Mouse (Mus musculus) CD4-positive, CD25-positive, alpha-beta regulatory T cell, adult 4 months (primary cell): ENCODE results near the gene Jpt2. TPM values are rescaled to one million over a fixed set of nuclear protein-coding genes. Genes with fewer than 3 reads are reported as not detected.
"Not testable (repeated sequence)": the region's sequence is repeated elsewhere in the genome, so short reads cannot be mapped to it uniquely, and the experiment has no call there.

Experiments
- ATAC-seq: one replicate; pipeline ENCODE4 v1.8.0; 2017
- polyA plus RNA-seq, 2 experiments: library from polyadenylated mRNA; unstranded; fragments of 100-300 nt; shearing (Covaris generic); gene quantifications; one replicate each; pipeline ENCODE4 v1.2.1; 2017

Jpt2 gene
- polyA plus RNA-seq = 10 to 100 TPM; 28.2 to 39.5 TPM

DNA sequence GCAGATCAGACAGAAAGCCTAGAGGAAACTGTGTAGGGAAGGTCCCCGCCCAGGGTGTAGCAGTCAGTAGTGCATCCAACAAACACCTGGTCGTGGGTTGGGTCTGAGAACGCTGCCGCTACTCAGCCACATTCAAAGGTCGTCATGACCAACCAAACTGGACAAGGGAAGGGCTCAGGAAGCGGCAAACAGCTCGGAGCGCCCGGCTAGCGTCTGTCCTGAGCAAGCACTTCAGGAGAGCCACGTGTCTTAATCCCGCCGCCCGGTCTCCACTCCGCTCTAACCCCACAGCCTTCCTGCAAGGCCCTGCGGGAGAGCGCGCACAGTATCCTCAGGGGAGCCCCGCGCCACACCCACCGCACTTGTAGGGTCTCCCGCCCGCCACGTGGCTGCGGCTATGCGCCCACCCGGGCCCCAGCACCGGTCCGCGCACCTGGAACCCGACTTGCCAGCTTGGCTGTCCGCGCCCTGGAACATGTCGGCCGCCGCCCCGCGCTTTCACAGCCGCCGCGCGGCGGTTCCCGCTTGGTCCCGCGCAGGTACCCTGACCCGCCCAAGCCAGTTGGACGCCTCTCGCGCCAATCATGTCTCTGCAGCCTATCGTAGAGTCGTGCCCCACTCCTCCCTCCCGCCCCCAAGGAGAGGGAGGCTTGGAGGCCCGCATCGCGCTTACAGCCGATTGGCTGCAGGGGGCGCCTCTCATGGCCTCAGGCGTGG, at the start of gene Jpt2:
Gene Jpt2 (minus strand): TSS at position 555 of the 717 bp plus-strand sequence.
- ATAC-seq = peak; percentile 99

DNA sequence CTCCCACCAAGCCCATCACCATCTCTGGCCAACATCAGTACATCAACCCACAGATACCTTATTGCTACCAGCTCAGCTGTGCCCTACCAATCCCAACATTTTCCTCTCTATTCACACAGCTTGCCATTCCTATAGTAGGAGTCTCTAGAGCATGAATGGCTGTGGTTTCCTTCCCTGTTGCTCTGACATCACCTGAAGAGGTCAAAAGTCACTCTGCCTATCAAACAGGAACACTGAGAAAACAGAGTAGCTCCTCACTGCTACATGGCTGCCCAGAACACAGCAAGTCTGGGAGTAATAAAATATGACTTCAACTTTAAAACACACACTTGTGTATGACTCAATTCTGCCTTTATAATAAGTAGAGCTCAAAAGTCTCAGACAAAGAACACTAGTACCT, 47.0 kb upstream of the Jpt2 start:
- no peak for ATAC-seq

DNA sequence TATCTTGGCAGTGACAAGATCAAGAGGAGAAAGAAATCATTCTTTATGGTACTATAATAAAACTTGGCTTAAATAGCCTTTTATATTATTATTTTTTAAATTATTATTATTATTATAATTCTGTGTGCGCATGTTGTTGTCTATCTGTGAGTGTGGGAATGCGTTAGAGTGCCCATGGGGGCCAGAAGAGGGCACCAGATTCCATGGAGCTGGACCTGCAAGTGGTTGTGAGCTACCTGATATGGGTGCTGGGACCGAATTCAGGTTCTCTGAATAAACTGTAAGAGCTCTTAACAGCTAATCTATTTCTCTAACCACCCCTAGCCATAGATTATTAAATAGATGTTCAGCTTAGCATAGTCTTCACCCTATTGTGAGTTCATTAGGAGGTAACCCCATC, 44.6 kb upstream of the Jpt2 start:
- no peak for ATAC-seq

DNA sequence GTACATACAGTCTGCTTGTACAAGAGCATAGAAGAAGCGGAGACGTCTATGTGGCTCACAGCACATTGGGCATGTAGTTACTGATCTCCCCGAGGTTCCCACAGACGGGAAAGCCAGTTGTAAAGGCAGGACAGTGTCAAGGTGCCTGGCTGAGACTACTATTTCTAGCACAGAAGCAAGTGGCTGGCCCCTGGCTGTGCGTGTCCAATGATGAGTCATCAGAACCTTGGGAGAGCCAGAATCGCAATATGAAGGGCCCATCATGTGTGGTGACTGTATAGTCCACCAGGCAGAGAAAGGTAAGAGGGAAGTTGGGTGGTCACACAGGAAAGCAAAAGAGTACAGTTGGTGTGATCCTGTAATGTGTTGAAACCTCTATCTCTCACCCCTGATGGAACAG, 34.2 kb upstream of the Jpt2 start:
- ATAC-seq = no peak

DNA sequence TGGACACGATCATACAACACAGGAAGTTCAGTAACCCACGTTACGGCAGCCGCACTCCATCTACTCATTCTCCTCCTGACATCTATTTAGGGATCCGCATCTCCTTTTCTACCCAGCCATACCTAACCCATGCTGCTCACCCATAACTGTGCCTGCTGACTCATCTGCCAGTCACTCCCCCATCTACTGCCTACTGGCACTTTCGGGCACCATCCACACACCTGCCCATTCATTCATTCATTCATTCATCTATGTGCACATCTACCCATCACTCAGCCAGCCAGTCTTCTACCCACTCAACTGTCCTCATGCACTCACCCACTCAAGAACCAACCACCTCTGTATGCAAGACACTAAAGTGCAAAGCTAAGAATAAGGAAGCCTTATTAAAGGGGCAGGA, 26.7 kb upstream of the Jpt2 start:
- no peak for ATAC-seq

DNA sequence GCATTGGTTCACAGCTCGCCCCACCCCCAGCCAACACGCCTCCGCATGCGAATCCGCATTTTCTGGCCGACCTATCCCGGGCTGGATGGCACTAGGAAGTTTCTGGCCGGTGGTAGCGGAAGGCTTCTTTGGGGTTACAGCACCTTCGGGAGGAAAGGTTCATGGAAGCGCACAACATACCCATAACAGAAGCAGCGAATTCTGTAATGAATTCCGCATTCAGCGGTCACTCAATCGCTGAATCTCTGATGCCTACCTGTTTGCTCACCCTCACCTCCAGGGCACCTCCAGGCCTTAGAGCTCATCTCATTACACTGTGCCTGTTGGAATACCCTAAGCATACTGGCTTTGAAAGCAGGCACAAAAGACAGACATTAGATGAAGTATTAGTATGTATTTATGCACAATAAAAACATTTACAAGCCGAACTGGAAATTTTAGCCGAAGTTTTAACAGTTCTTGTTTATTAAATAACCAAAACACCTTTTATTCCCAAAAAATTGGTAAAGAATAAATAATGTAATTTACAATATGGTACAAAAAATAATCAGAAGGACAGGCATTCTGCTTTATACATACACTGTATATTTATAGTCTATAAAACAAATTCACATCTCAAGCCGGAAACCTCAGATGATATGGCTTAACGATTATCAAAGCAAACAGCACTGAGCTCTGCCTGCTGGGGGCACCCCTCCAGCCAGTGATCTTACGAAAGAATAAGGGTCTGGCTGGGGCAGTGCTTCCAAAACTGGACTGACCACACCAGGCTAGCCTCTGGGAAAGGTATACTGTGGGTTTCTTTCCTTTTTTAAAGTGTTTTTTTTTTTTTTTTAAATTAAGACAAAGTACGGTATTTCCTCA, 595 bp upstream of the Jpt2 start:
- peak; percentile 11 for ATAC-seq

DNA sequence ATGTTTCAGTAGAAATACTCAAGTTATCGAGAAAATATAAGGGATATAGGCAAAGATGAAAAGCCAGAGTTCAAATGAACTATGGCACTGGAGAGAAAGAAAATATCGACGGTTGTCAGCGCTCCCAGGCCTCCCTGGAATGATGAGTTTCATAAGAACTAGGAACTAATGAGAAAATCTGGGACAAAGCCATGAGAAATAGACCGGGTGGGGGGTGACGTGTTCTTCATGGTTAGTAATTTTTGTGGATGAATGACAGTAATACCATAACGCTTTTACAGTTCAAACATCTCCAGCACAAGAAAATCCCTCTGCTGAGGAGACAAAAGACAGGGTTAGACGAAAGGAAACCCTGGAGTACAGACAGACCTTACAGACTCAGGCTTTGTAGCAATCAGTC, 1.1 kb downstream of the Jpt2 start:
- ATAC-seq = no peak

DNA sequence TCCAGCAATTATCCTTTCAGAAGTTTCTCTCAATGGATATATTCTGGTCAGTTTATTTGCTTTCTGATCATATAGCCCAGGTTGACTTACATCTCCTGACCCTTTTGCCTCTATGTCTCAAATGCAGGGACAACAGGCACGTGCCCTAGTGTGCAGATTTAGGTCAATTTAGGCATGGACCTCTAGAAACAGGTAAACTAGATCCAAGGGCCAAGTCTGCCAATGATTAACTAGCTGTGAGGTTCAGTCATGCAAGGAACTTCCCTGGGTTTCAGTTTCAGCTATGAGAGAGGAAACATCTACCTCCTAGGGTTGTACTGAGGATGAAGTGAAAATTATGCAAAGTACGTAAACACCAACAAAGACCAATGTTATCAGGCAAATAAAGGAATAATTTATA, 7.2 kb downstream of the Jpt2 start:
- ATAC-seq = no peak

DNA sequence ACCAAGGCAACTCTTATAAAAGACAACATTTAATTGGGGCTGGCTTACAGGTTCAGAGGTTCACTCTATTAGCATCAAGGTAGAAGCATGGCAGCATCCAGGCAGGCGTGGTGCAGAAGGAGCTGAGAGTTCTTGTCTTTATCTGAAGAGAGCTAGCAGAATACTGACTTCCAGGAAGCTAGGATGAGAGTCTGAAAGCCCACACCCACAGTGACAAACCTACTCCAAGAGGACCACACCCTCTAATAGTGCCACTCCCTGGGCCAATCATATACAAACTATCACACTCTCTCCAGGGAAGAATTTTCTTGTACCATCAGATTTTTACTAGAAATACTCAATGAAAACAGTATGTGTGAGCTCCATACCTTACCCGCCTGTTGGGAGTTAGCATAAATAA, 9.8 kb downstream of the Jpt2 start:
- ATAC-seq = no peak

DNA sequence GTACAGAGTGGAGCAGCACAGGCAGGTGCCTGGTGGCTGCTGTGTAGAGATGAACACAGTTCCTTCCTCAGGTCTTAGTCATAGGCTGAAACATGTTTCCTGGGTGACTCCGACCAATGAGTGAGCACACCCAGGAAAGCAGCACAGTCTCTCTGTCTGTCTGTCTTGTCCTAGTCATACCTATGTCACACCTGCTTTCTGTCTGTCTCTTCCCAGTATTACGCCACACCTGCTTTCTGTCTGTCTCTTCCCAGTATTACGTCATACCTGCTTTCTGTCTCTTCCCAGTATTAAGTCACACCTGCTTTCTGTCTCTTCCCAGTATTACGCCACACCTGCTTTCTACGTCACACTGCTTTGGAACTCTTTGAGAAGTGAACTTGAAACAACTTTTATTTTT, 12.3 kb downstream of the Jpt2 start:
- ATAC-seq = no peak

DNA sequence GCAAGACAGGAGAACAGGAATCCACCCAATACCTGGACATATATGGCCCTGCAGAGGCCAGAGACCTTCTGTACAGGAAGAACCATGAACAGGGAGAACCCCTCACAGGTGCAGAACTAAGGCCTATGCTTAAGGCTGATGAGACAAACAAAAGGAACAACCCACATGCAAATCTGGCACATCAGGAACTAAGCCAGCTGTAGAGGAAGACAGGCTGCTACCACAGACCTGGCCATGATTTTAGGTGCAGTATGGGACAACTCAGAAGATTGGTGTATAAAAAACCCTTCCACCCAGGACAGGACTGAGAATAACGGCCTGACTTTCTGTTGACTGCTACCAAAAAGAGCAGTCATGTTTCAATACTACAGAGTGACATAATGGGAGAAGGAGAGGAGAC, 16.9 kb downstream of the Jpt2 start:
- not testable (repeated sequence) for ATAC-seq

DNA sequence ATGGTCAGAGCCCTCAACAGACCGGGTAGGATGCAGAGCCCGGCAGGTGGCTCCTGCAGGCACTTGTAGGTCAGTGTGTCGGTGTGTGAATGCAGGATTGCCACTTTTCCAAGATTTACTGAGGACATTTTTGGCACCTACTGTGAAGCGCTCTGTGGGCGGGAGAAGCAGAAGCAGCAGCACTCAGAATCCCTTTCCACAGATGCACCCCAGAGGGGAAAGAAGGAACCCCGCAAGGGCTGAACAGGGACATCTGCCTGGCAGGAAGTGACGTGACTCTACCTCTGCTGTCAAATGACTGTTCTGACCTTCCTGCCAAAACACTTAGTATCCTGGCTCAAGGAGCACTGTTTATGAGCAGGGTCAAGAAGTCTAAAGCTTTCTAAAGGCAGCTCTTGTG, 17.5 kb downstream of the Jpt2 start:
- ATAC-seq = no peak

DNA sequence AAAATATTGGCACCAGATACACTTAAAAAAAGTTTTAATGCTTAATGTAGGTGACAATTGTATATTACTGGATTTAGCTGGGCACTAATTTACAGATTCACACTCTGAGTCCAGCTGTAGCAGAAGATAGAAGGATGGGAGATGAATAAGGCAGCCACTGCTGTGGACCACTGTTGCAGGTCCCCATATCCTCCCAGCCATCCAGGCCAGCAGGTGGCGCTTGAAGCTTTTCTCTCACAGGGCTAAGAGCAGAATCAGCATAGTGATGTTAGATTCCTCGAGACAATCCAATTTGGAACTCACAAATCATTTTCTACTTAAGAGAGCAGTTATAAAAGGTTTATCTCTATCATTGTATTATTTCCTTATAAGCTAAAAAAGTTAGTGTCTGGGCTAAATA, 18.0 kb downstream of the Jpt2 start:
- ATAC-seq = peak; percentile 71

DNA sequence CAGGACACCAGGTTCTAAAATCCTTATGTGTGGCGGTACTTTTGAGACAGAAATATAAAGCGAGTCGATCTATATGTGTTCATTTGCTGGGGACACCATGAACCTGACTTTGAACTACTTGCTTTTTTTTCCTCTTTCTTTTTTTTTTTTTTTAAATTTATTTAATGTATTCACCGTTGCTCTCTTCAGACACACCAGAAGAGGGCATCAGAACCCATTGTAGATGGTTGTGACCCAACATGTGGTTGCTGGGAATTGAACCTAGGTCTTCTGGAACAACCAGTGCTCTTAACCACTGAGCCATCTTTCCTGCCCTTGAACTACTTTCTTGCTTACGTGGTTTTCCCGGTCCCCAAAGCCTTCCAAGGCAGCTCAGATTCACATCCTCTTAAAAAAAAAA, 23.2 kb downstream of the Jpt2 start:
- no peak for ATAC-seq

DNA sequence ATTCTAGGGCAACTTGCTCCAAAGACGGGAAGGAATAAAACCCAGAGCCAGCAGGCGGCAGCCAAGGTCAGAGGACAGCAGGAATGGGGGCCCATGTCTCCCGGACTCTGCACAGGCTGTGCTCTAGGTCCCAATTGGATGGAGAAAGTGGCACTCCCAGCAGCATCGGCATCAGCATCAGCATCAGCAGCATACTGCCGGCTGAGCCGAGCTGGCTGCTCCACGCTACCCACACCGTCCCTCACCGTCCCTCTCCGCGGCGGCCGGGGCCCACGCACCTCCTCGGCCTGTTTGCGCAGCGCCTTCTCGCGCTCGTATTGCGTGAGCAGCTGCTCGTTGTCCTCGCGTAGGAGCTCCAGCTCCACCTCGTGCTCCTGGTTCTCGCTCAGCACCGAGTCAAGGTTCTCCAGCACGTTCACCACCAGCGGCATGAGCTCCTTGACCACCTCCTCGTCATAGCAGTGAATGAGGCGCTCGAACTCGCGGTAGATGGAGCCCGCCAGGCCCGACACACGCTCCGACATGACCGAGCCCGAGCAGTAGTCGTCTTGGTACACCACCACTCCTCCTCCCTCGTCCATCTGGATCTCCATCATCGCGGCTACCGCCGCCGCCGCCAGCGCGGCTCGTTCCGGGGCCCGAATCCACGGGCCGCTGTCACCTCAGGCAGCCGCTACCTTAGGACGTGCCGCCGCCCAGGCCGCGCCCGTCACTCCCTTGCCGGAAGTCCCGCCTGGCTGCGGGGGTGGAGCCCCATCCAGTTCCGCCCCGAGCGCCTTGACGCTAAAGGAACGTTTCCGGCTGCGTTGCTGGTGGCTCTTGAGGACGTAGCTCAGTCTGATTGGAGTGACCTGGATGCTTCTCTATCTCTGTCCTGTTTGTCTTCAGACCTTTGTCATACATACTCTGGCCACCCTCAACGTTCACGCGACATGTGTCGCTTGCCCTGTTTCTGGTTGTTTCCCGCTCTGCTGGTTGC, 23.9 kb downstream of the Jpt2 start, which contains the start of gene Mapk8ip3:
Gene Mapk8ip3 (minus strand): TSS at position 719 of the 979 bp plus-strand sequence.
- peak; percentile 99 for ATAC-seq

DNA sequence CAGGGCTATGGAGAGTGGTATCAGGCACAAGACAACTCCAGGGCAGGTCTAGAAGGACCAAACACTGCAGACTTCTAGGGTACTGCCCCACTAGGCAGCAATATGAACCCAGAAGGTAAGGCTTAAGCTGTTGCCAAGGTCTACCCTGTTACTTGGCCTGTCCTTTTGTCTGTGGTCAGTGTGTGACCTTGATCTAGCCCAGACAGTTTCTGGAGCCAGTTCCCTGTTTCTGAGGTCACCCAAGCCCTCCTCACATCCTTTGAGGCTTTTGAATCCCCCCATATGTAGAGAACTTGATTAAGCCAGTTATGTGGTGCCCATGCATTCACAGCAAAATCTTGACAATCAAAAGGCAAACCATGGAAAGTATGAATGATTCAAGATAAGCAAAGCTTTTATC, 24.8 kb downstream of the Jpt2 start:
- no peak for ATAC-seq

DNA sequence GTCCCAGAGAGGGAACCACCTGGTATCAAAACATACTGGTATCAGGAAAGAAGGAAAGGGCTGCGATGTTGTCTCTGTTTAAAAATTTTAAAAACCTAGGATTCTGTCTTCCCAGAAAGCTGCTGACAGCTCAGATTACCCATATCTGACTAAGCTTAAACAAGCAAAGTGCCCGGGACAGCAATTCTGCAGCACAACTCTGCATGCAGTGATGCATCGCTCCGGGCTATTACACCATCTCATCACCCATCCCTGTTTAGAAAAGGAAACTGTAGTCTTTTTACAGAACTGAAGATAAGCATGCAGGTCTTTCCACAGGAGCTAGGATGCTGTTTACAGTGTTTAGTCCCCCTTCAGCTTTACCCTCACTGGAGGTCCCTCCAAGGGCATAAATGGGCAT, 25.6 kb downstream of the Jpt2 start:
- ATAC-seq = no peak

DNA sequence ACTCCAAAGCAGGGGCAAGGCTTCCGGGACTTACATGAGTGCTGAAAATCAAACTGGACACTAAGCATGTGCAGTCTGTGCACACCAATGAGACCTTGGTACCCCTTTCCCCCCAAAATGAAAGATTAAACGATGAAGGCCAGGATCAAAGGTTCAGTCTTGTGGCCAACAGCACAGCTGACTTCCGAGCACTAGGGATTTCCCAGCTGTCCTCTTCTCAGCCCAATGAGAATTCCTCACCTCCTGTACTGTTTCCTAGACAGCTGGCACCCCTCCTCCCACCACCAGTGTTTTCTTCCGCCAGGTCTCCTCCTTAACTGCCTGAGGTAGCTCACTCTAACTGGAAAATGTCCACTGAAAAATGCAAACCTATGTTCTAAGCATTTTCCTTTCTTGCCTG, 27.3 kb downstream of the Jpt2 start:
- no peak for ATAC-seq

DNA sequence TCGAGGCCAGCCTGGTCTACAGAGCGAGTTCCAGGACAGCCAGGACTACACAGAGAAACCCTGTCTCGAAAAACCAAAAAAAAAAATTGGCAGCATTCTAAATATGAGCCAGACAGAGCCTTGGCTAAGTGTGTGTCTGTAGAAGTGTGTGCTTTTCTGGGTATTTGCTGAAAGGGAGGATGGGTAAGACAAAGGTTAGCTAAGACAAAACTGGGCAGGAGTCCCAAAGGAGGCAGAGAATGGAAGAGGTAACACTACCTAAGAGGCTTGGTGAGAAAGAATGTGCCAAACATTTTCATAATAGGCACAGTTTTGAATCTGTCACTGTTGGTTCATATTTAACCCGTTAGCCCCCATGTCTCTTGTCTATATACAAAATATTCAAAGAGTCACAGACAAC, 28.1 kb downstream of the Jpt2 start:
- no peak for ATAC-seq

DNA sequence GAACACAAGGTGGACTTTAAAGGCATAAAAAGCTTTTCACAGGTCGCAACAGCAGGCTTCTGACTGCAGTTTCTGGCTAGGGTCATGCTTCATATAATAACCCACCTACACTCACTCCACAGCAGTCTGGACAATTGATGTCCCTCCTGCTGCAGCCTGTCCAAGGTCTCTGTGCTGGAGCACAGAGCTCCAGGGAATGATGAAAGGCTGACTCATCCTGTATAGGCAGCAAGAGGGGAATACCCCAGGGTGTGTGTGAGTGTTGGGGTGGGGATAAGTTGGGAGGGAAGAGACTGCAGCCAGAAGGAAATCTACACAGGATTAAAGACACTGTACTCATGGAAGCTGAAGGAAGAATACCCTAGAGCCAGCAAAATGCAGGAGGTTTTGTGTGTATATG, 31.0 kb downstream of the Jpt2 start:
- ATAC-seq = no peak

DNA sequence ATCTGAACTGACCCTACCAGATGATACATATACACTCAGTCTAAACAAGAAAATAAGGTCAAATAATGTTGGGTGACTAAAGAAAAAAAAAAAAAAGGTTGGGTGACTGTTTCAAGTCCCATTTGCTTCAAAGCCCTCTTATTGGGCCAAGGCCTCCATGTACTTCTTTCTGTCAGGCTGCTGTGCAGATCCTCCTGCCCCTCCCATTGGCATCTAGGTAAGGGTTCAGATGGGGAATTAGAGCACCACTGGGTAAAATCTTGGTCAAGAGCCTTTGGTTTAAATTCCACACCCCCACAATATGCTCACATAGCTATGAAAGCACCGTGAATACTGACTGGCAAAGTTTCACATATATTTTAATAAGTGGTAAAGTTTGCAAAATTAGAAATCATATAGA, 37.2 kb downstream of the Jpt2 start:
- ATAC-seq = no peak

DNA sequence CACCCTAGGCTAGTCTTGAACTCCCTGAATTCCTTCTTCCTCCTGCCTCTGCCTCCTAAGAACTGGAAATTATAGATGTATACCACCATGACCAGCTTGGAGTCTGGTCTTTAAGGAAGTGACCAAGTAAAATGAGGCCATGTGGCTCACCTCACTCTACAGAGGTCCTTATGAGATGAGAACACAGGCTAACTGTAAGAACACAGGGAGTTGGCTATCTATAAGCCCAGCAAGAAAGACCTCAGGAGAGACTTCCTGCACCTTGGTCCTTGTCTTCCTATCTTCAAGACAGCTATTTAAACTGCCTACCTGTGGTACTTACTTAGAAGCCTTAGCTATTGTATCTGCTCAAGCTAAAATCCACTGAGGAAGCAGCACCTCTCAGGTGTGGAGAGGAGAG, 46.5 kb downstream of the Jpt2 start:
- ATAC-seq = no peak

DNA sequence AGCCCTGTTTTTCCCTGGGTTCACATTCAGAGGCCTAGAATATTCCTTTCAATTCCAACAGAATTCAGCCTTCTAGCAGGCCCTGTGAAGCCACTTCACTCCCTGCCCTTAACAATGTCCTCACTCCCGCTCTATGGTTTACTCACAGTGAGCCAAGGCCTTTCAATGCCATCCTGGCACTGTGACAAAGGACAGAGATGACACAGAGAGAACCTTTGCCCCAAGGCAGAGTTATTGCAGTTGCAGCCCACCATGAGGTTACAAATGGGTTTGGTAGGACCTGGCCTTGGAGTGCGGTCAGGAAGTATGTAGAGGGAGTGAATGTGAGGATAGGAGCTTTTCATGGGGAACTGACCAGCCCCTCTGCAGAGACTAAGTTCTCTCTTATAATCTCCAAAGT, 52.9 kb downstream of the Jpt2 start:
- no peak for ATAC-seq
